Mouse (Mus musculus): Measurements from ENCODE around the gene Mpp6.

Mpp6 gene

GRCm38 (mm10) chr6:50109757-50110378, at the start of gene Mpp6:
Gene Mpp6 (plus strand): TSS chr6:50110241.
- DNase-seq (ENCODE audit: extremely low spot score), result peak; percentile 94

DNA sequence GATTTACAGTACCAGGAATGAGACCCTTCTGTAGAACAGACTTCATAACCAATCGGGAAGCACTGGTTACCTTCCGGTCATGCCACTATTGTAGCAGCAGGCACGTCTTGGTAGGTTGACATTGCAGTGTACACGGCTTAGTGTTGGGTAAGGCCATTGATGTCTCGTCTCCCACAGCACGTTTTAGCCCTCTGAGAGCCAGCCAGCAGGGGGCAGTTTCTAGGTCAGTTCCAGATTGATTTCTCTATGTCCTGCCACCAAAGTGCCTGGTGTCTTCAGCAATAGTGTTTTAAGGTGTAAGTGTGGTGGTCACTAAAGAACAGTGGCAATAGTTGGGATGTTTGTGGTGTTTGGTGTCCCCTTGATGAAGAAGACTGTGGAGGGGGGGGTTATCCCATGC, 43.9 kb upstream of the Mpp6 start:
- DNase-seq (ENCODE audit: extremely low spot score), result no peak

- no peak for DNase-seq (ENCODE audit: extremely low spot score)
Measured at GRCm38 (mm10) chr6:50068490-50068889, 41.6 kb upstream of the Mpp6 start.

- no peak for DNase-seq (ENCODE audit: extremely low spot score)
Measured at GRCm38 (mm10) chr6:50075248-50075647, 34.8 kb upstream of the Mpp6 start.

DNA sequence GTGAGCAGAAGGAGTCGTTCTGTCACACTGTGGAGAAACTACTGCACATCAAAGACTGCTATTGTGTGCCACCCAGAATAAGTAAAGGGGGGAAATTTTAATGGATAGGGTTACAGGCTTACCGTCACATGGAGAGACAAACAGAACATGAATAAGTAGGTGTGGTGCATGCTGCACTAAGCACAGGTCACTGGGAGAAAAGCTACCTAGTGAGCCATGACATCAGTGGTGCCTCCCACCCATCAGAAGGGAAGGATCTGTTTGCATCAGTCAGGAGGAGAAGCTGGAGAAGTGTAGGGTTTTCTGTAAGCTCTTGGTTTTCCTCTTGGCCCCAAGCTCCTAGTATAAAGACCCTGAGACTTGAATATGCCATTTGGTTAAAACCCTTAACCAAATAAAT, 33.6 kb upstream of the Mpp6 start:
- DNase-seq (ENCODE audit: extremely low spot score), result no peak

- DNase-seq (ENCODE audit: extremely low spot score), result no peak
Measured at GRCm38 (mm10) chr6:50080431-50080830, 29.6 kb upstream of the Mpp6 start.

- DNase-seq (ENCODE audit: extremely low spot score), result no peak
Measured at GRCm38 (mm10) chr6:50085206-50085605, 24.8 kb upstream of the Mpp6 start.

DNA sequence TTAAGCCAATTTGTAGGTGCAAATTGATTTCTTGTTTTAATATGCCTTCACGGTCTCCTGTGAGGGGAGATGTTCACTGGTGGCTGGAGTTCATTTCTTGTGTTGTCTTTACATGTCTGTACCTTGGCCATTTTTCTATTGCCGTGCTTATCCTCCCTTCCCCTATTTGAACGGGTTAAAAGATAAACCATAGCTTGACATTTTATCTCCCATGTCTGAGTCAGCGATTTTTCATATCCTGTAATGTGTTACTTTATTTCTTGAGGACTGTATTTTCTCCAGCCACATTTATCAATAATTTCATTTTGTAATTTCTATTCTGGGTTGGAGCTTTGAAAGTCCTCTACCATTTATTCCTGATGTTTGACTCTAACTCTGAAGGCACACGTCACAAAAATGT, 20.7 kb upstream of the Mpp6 start:
- no peak for DNase-seq (ENCODE audit: extremely low spot score)

GRCm38 (mm10) chr6:50090221-50090620, 19.8 kb upstream of the Mpp6 start:
- no peak for DNase-seq (ENCODE audit: extremely low spot score)

GRCm38 (mm10) chr6:50091462-50092154, 18.4 kb upstream of the Mpp6 start:
- DNase-seq (ENCODE audit: extremely low spot score), result no peak

DNA sequence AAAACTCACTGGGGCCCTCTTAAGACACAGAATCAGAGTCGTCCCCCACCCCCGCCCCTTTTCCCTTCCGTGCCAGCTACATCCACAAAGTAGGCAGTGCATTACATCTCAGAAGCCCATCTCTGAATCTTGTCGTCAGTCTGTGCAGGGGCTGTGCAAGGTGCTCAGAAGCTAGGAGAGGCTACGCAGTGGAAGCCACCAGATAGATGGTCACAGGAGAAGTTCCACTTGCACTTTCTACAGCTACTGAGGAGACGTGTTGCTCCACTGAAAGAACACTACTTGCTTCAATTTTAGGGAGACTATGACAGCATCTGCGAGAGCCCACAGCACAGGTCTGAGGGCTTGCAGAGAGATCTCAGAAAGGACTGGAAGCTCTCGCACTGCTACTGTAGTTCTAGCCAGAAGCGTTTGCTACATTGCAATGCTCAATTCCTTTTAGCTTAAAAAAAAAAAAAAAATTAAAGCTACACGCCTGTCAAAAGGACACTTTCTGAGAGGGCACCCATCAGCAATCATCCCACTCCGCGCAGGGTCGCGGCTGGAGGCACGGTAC, 762 bp upstream of the Mpp6 start:
- peak; percentile 42 for DNase-seq (ENCODE audit: extremely low spot score)

GRCm38 (mm10) chr6:50110379-50110941, 419 bp downstream of the Mpp6 start:
- peak; percentile 69 for DNase-seq (ENCODE audit: extremely low spot score)

DNA sequence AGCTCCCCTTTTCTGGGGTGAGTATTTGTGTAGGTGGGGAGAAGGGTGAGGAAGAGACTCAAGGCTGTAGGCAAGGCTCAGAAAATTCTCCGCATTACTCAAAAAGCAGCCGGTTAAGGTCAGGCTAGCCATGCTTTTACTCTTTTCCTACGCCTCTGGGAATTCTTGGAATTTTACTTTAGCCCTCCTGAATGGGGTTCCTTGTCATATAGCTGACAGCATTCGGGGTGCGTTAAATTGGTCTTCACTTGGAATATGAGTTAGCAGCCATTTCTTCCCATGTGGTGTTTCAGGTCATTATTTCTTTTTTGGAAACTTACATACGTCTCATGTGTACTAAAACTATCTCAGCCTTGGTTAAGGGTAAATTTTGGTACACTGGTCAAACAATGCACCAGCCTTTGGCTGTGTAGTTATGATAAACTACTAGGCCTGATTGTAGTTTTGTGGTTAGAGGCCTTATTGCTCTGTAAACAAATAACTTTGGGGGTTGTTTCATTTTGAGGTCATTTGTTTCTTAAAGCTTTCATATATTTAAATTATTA, 1.1 kb downstream of the Mpp6 start:
- DNase-seq (ENCODE audit: extremely low spot score), result no peak

DNA sequence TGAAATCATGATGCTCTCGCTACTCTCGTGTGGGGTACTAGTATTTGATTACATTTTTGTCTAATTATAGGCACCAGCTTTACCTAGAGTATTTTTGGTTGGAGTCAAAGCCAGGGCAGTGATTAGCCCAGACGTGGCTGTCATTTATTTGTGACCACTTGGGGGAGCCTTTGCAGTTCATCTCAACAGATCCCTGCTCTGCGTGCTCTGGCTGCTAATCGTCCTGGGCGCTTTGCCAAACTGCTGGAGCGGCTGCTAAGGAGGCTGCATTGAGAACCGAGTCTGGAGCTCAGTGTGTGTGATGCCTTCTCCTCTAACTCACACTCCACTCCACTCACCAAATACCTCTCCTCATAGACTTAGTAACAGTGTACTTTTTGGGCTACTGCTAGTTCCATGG, 2.7 kb downstream of the Mpp6 start:
- DNase-seq (ENCODE audit: extremely low spot score), result peak; percentile 76

- DNase-seq (ENCODE audit: extremely low spot score), result no peak
Measured at GRCm38 (mm10) chr6:50114280-50114679, 4.2 kb downstream of the Mpp6 start.

GRCm38 (mm10) chr6:50120931-50121330, 10.9 kb downstream of the Mpp6 start:
- no peak for DNase-seq (ENCODE audit: extremely low spot score)

GRCm38 (mm10) chr6:50122835-50123234, 12.8 kb downstream of the Mpp6 start:
- no peak for DNase-seq (ENCODE audit: extremely low spot score)

GRCm38 (mm10) chr6:50124197-50124596, 14.2 kb downstream of the Mpp6 start:
- DNase-seq (ENCODE audit: extremely low spot score), result no peak

DNA sequence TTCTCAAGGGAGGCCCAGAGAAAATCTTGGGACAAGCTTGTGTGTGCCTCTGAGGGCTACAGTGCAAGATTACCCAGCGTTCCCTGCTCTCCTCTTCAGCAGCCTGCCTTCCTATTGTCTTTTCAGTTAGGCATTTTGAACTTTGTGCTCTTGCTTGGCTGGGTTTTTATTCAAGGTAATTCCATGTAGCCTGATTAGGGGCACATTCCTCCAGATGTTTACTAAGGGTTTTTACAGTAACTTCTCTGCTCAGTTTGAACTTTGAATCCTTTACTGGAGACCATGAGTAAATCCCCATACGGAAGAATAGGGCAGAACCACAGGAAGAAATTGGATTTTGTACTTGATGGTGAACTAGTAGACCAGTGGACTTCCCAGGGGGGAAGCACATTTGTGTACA, 16.3 kb downstream of the Mpp6 start:
- DNase-seq (ENCODE audit: extremely low spot score), result no peak

DNA sequence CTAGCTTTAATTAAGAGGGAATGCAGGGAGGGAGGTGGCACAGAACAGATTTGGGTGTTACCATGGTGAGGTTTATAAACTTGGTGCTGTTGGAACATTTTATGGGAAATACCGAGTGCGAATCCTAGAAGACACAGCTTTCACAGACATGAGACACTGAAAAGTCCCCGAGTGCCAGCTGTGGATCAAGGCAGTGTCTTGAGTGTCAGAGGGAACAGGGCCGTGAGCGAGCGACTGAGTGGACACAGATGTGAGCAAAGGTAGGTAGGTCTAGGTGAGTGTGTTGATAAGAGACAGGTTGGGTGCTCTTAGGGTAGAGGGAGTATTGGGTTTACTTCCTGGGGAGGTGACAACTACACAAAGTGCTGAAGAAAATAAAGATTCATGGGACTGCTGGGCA, 17.5 kb downstream of the Mpp6 start:
- no peak for DNase-seq (ENCODE audit: extremely low spot score)

DNA sequence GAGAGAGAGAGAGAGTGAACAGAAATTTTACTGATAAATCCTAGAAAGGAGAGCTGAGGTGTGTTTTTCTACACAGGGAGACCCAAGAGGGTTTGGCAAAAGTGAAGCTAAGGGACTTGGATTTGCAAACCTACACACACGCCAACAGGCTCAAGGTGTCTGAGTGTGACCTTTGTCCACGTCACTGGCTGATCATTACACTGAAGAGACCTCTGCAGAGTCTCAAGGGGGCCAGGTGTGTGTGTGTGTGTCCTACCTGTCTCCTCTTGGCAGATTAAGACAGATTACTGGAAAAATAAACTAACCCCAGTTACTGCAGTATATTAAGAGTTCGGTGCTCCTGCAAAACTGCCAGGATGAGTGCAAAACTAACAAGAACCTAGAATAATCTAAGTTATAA, 27.6 kb downstream of the Mpp6 start:
- DNase-seq (ENCODE audit: extremely low spot score), result no peak

DNA sequence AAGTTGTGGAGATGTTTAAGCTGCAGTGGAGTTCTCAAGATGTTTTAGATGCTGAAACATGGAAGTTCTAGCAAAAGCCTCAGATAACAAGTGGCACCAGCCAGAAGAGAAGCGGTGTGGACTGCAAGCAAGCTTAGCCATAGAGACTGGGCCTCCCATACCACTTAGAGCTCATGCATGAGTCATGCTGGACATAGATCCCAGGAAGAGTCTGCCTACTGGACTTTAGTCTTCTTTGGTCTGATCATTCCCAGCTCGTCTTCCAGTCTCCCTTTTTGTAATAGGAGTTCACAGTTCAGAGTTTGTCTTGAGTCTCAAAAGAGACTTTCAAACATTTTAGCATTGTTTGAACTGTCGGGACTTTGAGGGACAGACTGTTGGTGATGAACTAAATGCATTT, 29.5 kb downstream of the Mpp6 start:
- no peak for DNase-seq (ENCODE audit: extremely low spot score)

GRCm38 (mm10) chr6:50146158-50146557, 36.1 kb downstream of the Mpp6 start:
- DNase-seq (ENCODE audit: extremely low spot score), result no peak

Measured in embryo, embryonic 9.5 days (tissue).